ENCODE assay signal across 26 mouse cellular contexts in genomic region chr10:62013190-62013589, GRCm38 (mm10).
"Had no signal": no experiment of that assay in that cellular context is flagged by ENCODE, and none has a peak within 500 bp of the region (broad histone marks: within the 10 kb centered on the region; RNA-seq: fewer than 3 reads in every experiment).

No protein-coding gene starts in this region.

- H3K4me3 ChIP-seq: heart, adult 2 months; heart, embryonic 13.5 days; heart, embryonic 15.5 days; hindbrain, embryonic 10.5 days; hindbrain, embryonic 12.5 days; intestine, embryonic 15.5 days; kidney, embryonic 15.5 days; limb, embryonic 13.5 days; limb, embryonic 15.5 days; liver, embryonic 12.5 days had no signal

- DNase-seq: gastrocnemius, postnatal 14 days; gastrocnemius, postnatal 36 days; heart, adult 11 months; heart, adult 2 months; heart, postnatal 14 days; heart, postnatal 4 days; kidney, adult 11 months; kidney, adult 2 months; kidney, adult 9 months; kidney, postnatal 14 days; kidney, postnatal 36 days; layer of hippocampus, adult 9-11 months; layer of hippocampus, postnatal 36 days; left cerebral cortex, postnatal 4 days had no signal

- H3K36me3 ChIP-seq: heart, embryonic 13.5 days; heart, embryonic 15.5 days; hindbrain, embryonic 10.5 days; hindbrain, embryonic 12.5 days; intestine, embryonic 15.5 days; kidney, embryonic 15.5 days; limb, embryonic 13.5 days; limb, embryonic 15.5 days; liver, embryonic 12.5 days had no signal

- H3K9ac ChIP-seq: heart, embryonic 13.5 days; heart, embryonic 15.5 days; hindbrain, embryonic 12.5 days; hindbrain, embryonic 14.5 days; intestine, embryonic 15.5 days; kidney, embryonic 15.5 days; limb, embryonic 13.5 days; limb, embryonic 15.5 days; liver, embryonic 12.5 days; liver, embryonic 14.5 days had no signal

- H3K27ac ChIP-seq: heart, adult 2 months; heart, embryonic 13.5 days; heart, embryonic 15.5 days; hindbrain, embryonic 10.5 days; hindbrain, embryonic 12.5 days; hindbrain, embryonic 14.5 days; intestine, embryonic 15.5 days; kidney, embryonic 15.5 days; kidney, postnatal 0 days; limb, embryonic 13.5 days; limb, embryonic 15.5 days; liver, embryonic 12.5 days; liver, embryonic 14.5 days had no signal

- H3K4me1 ChIP-seq: heart, embryonic 15.5 days; liver, embryonic 12.5 days had no signal

- H3K27me3 ChIP-seq: intestine, embryonic 15.5 days; kidney, embryonic 15.5 days; limb, embryonic 13.5 days; liver, embryonic 12.5 days had no signal

- H3K9me3 ChIP-seq: heart, embryonic 13.5 days; heart, embryonic 15.5 days; hindbrain, embryonic 10.5 days; intestine, embryonic 15.5 days; kidney, embryonic 15.5 days; limb, embryonic 13.5 days; limb, embryonic 15.5 days; liver, embryonic 12.5 days had no signal
